Mouse (Mus musculus) cerebellum, adult 2 months (tissue): ENCODE measurements around the gene Ctrc. TPM values are rescaled to one million over a fixed set of nuclear protein-coding genes. Genes with fewer than 3 reads are reported as not detected.

Experiments used
- DNase-seq, 2 experiments: peaks; one replicate each; pipeline ENCODE4 v3.0.0; 2021
- H3K27ac ChIP-seq: fragments of 200-500 bp; 2 replicates; pipeline ENCODE4 v1.5.1; 2012; ENCODE audit warnings: low read length, control low read depth, inconsistent platforms; ENCODE audit not compliant: insufficient read depth
- H3K27me3 ChIP-seq: fragments of 200-500 bp; 2 replicates; pipeline ENCODE4 v1.6.1; 2012; ENCODE audit warnings: inconsistent platforms, mild to moderate bottlenecking, low read length, moderate library complexity; ENCODE audit not compliant: control insufficient read depth, insufficient read depth
- H3K4me1 ChIP-seq: fragments of 200-500 bp; 2 replicates; pipeline ENCODE4 v1.6.1; 2011; ENCODE audit warnings: low read length; ENCODE audit not compliant: control insufficient read depth, insufficient read depth
- H3K4me3 ChIP-seq: fragments of 200-500 bp; replicated peaks from 2 replicates; pipeline ENCODE3; 2011; ENCODE audit warnings: mild to moderate bottlenecking, low read depth, low read length, control low read depth; ENCODE audit not compliant: insufficient read depth
- CTCF ChIP-seq: fragments of 200-500 bp; IDR thresholded peaks from 2 replicates; pipeline ENCODE4 v1.5.1; 2011; ENCODE audit warnings: low read depth, mild to moderate bottlenecking, control low read depth, low read length, moderate library complexity, borderline replicate concordance; ENCODE audit not compliant: insufficient read depth
- POLR2A ChIP-seq: fragments of 200-500 bp; IDR thresholded peaks from 2 replicates; pipeline ENCODE4 v1.6.1; 2011; ENCODE audit warnings: low read length, control low read depth, borderline replicate concordance; ENCODE audit not compliant: insufficient read depth
- WGBS: fragments of 180-500 bp; shearing (Covaris S2); methylation state at CpG from one replicate; pipeline ENCODE4 v1.1.7; 2018; 5-methylcytosine and 5-hydroxymethylcytosine counted together
- polyA plus RNA-seq: library from polyadenylated mRNA; depleted of rRNA; stranded (reverse); fragments of >200 nt; gene quantifications from 2 replicates; pipeline ENCODE4 v1.2.3, GENCODE M21; 2012

Gene Ctrc
- polyA plus RNA-seq, 1 experiment = not detected

DNA sequence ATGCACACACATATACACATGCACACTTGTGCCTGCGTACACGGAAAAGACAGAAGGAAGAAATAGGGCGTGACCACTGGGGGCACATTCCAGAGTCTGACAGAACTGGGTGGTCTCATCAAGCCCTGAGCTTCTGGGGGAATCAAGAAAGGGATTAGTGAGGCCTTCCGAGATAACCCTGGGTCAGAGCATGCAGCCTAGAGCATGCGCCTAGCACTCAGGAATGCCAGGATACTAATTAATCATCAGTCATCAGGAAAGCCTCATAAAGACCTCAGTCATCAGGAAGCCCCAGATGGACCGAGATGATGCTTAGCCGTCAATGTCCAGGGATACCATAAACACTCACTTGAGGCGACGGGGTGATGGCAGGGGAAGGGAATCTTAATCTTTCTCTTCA is 33.7 kb upstream of the Ctrc start:
- no peaks in the 10 kb centered on the region for H3K27me3 ChIP-seq
- WGBS = 89% methylated on average over 9 of the region's 9 CpGs
- TF ChIP-seq POLR2A (no peak), CTCF (no peak)
- H3K4me1 ChIP-seq = 0 out of 2 replicates have a peak, but pooled peaks cover 10% of the 10 kb centered on the region
- no peak for DNase-seq
- no peak overlapping the region for H3K27ac ChIP-seq
- H3K4me3 ChIP-seq = no peak overlapping the region

- Histone ChIP-seq H3K4me1 (0 out of 2 replicates have a peak, but pooled peaks cover 10% of the 10 kb centered on the region), H3K4me3 (no peak overlapping the region), H3K27ac (no peak overlapping the region), H3K27me3 (no peaks in the 10 kb centered on the region)
- DNase-seq = no peak
- 69% methylated on average over 4 of the region's 4 CpGs for WGBS
- TF ChIP-seq CTCF (no peak), POLR2A (no peak)
Observed at GRCm38 (mm10) chr4:141879074-141879473, 32.9 kb upstream of the Ctrc start.

- TF ChIP-seq CTCF (no peak), POLR2A (no peak)
- no peaks in the 10 kb centered on the region for H3K27me3 ChIP-seq
- 79% methylated on average over 7 of the region's 7 CpGs for WGBS
- H3K4me1 ChIP-seq = peaks cover 11% of the 10 kb centered on the region; the same call in 1 of the 2 replicates
- DNase-seq = no peak
- no peak overlapping the region for H3K27ac ChIP-seq
- no peak overlapping the region for H3K4me3 ChIP-seq
Observed at GRCm38 (mm10) chr4:141878621-141879020, 32.5 kb upstream of the Ctrc start.

- Histone ChIP-seq H3K27me3 (no peaks in the 10 kb centered on the region), H3K27ac (no peak overlapping the region), H3K4me3 (no peak overlapping the region), H3K4me1 (peaks cover 27% of the 10 kb centered on the region)
- 41% methylated on average over 8 of the region's 8 CpGs for WGBS
- DNase-seq = no peak
- no peak for TF ChIP-seq POLR2A
- no peak for TF ChIP-seq CTCF
Observed at GRCm38 (mm10) chr4:141875481-141876108, 29.4 kb upstream of the Ctrc start.

GRCm38 (mm10) chr4:141874601-141875460 is 28.7 kb upstream of the Ctrc start, which contains the start of gene Efhd2:
TSS of gene Efhd2 (minus strand) at chr4:141874920.
- under 1% methylated on average over 73 of the region's 73 CpGs for WGBS
- DNase-seq = peak; percentile 78 to 81
- Histone ChIP-seq H3K4me3 (peak within 1 kb of the TSS; percentile 77), H3K27ac (peak within 1 kb of the TSS; percentile 17; the same call in 1 of the 2 replicates), H3K4me1 (peaks cover 33% of the 10 kb centered on the region), H3K27me3 (no peaks in the 10 kb centered on the region)
- TF ChIP-seq CTCF (no peak), POLR2A (peak; percentile 76)

DNA sequence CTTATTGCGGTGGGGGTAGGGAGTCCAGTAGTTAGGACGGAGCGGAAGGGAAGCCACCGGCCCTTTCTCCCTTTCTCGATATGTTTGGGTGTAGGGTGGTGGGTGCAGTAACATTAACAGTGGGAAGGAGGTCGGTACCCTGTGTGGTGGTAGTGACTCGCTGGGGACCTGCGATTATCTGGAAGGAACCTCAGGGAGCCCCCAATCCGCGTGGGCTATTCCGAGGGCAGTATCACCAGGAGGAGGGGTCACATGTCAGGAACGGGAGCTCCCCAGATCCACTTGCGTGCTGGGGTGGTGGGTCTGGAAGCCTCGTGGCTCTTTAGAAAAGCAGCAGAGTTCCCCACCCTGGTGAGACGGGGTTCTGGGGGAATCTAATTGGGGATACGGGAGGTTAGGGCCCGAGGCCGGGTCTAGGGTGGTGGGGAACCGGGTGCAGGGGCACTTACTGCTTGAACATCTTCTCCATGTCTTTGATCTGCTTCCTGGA is 28.0 kb upstream of the Ctrc start:
- H3K4me3 ChIP-seq = peak overlapping the region; percentile 77
- WGBS = 2% methylated on average over 19 of the region's 19 CpGs
- H3K27me3 ChIP-seq = no peaks in the 10 kb centered on the region
- TF ChIP-seq POLR2A (no peak), CTCF (no peak)
- DNase-seq = no peak
- H3K4me1 ChIP-seq = peaks cover 33% of the 10 kb centered on the region
- no peak overlapping the region for H3K27ac ChIP-seq

DNA sequence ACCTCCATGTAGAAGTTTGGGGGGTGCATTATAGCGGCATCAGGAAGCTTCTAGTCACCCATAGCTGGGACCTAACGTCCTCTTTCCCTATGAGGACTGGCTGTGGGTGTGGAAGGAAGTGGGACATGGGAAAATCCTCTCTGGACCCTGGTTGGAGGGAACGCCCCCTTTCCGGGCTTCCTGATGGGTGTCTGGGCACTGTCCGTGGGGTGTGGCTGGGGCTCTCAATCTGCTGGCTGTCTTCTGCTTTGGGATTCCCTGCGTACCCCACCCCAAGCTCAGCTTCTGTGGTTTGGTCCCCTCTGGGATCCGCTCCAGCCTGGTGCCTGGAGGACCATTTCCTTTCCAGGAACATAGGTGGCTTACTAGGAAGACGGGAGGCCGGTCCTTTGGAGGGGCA is 26.8 kb upstream of the Ctrc start:
- no peaks in the 10 kb centered on the region for H3K27me3 ChIP-seq
- 67% methylated on average over 9 of the region's 9 CpGs for WGBS

More for the DNA sequence above, 26.8 kb upstream of the Ctrc start:
- H3K4me3 ChIP-seq = peak overlapping the region; percentile 17
- DNase-seq = peak in 1 of 2 experiments; percentile 25
- TF ChIP-seq POLR2A = no peak
- no peak for TF ChIP-seq CTCF
- H3K27ac ChIP-seq = no peak overlapping the region
- H3K4me1 ChIP-seq = peaks cover 33% of the 10 kb centered on the region
